Comparison of ENCODE assay signal across 28 mouse cellular contexts in the genomic region with DNA sequence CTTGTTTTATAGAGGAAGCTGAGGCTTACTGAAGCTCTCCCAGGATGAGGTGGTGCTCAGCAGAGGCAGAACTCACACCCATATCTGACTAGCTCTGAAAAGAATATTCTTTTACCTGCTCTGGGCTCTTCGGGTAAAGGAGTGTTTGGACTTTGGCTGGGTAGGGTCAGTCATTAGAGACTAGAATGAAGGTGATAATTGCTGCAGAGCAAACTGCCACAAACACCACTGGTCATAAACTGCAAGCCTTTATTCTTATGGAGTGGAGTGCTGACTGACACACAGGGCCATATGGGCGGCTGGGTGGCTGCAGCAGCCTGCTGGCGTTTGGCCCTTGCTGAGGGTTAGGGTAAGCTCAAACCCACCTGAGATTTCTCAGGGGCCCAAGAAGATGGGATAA. TPM values are rescaled to one million over a fixed set of nuclear protein-coding genes. Genes with fewer than 3 reads are reported as not detected.
DNase-seq lines count a peak whose midpoint lies in the region; ATAC-seq and TF ChIP-seq lines count a peak whose summit lies in the region.
"Had no signal": no experiment of that assay in that cellular context is flagged by ENCODE, and none has a peak within 500 bp of the region (broad histone marks: within the 10 kb centered on the region; RNA-seq: fewer than 3 reads in every experiment).

No protein-coding gene starts in this region.

- peak; percentile 24; the same call in 1 of the 2 replicates for ATAC-seq in stomach, embryonic 15.5 days (ENCODE audit: insufficient read depth, low FRiP score, low read depth)
- ATAC-seq in stomach, postnatal 0 days (ENCODE audit: low FRiP score, low TSS enrichment) = no peak
- ATAC-seq in intestine, embryonic 16.5 days = peak; percentile 92
- ATAC-seq in megakaryocyte progenitor cell, adult 5-6 weeks (replicated peaks; ENCODE audit: poor library complexity) = no peak
- ATAC-seq: activated CD4-positive, CD25-positive, alpha-beta regulatory T cell, adult 4 months; CD4-positive, CD25-positive, alpha-beta regulatory T cell, adult 4 months; forebrain, embryonic 13.5 days; Patski had no signal

- no peak overlapping the region for H3K9ac ChIP-seq in stomach, embryonic 15.5 days
- no peak overlapping the region for H3K9ac ChIP-seq in stomach, postnatal 0 days (ENCODE audit: low read length)
- H3K9ac ChIP-seq in intestine, embryonic 16.5 days (ENCODE audit: low read depth, low read length) = no peak overlapping the region
- H3K9ac ChIP-seq: embryonic facial prominence, embryonic 12.5 days; forebrain, embryonic 13.5 days had no signal

- H3K36me3 ChIP-seq in stomach, embryonic 15.5 days = no peaks in the 10 kb centered on the region
- no peaks in the 10 kb centered on the region for H3K36me3 ChIP-seq in stomach, postnatal 0 days (ENCODE audit: control insufficient read depth, insufficient read depth, low read length)
- no peaks in the 10 kb centered on the region for H3K36me3 ChIP-seq in intestine, embryonic 16.5 days (ENCODE audit: control insufficient read depth, insufficient read depth, low read length)
- H3K36me3 ChIP-seq: embryonic facial prominence, embryonic 10.5 days; embryonic facial prominence, embryonic 12.5 days; G1E had no signal

- no peaks in the 10 kb centered on the region for H3K9me3 ChIP-seq in stomach, embryonic 15.5 days
- no peaks in the 10 kb centered on the region for H3K9me3 ChIP-seq in stomach, postnatal 0 days (ENCODE audit: control insufficient read depth, low read length)
- no peaks in the 10 kb centered on the region for H3K9me3 ChIP-seq in intestine, embryonic 16.5 days (ENCODE audit: control insufficient read depth, low read length)
- H3K9me3 ChIP-seq: embryonic facial prominence, embryonic 10.5 days; embryonic facial prominence, embryonic 12.5 days; forebrain, embryonic 13.5 days; G1E had no signal

- DNase-seq in stomach, postnatal 0 days (ENCODE audit: low spot score) = no peak
- peak; percentile 77 for DNase-seq in large intestine, adult 2 months (ENCODE audit: low read depth, low spot score)
- no peak for DNase-seq in natural killer cell, adult 2 months (ENCODE audit: low spot score in 2 of 2)
- no peak for DNase-seq in heart, postnatal 4 days
- DNase-seq: adrenal gland, adult 8-10 months; adrenal gland, postnatal 14 days; adrenal gland, postnatal 36 days; B cell, adult 2 months; cerebellum, adult 11-12 months; cerebellum, adult 2 months; cerebellum, adult 9-10 months; cerebellum, postnatal 10 days; cerebellum, postnatal 25 days had no signal

- no peak for TF ChIP-seq CTCF in stomach, postnatal 0 days (IDR thresholded peaks at IDR 0.05; ENCODE audit: low read depth)

- no peak overlapping the region for H3K4me2 ChIP-seq in stomach, embryonic 15.5 days
- H3K4me2 ChIP-seq in stomach, postnatal 0 days (replicated peaks; ENCODE audit: low read depth) = no peak overlapping the region
- no peak overlapping the region for H3K4me2 ChIP-seq in intestine, embryonic 16.5 days (ENCODE audit: low read depth, low read length)
- H3K4me2 ChIP-seq: embryonic facial prominence, embryonic 12.5 days; forebrain, embryonic 13.5 days had no signal

- WGBS in stomach, embryonic 15.5 days = 67% methylated on average over 3 of the region's 3 CpGs
- 78% methylated on average over 3 of the region's 3 CpGs for WGBS in stomach, postnatal 0 days
- 44% methylated on average over 3 of the region's 3 CpGs for WGBS in intestine, embryonic 16.5 days
- 30% methylated on average over 3 of the region's 3 CpGs for WGBS in large intestine, adult 2 months

- H3K4me3 ChIP-seq in stomach, embryonic 15.5 days (replicated peaks) = no peak overlapping the region
- no peak overlapping the region for H3K4me3 ChIP-seq in stomach, postnatal 0 days (ENCODE audit: low read depth, low read length)
- H3K4me3 ChIP-seq in intestine, embryonic 16.5 days (ENCODE audit: low read length) = no peak overlapping the region
- H3K4me3 ChIP-seq: embryonic facial prominence, embryonic 10.5 days; embryonic facial prominence, embryonic 12.5 days; forebrain, embryonic 13.5 days had no signal

- H3K27me3 ChIP-seq in stomach, embryonic 15.5 days (replicated peaks) = no peaks in the 10 kb centered on the region
- no peaks in the 10 kb centered on the region for H3K27me3 ChIP-seq in stomach, postnatal 0 days (ENCODE audit: control insufficient read depth, insufficient read depth, low read length)
- H3K27me3 ChIP-seq in intestine, embryonic 16.5 days (replicated peaks; ENCODE audit: control insufficient read depth, insufficient read depth, low read length) = no peaks in the 10 kb centered on the region
- H3K27me3 ChIP-seq: embryonic facial prominence, embryonic 12.5 days; forebrain, embryonic 13.5 days; Patski had no signal

- no peaks in the 10 kb centered on the region for H3K4me1 ChIP-seq in stomach, embryonic 15.5 days
- no peaks in the 10 kb centered on the region for H3K4me1 ChIP-seq in stomach, postnatal 0 days (replicated peaks; ENCODE audit: control insufficient read depth, insufficient read depth)
- peaks cover 13% of the 10 kb centered on the region for H3K4me1 ChIP-seq in intestine, embryonic 16.5 days (ENCODE audit: control insufficient read depth, insufficient read depth, low read length)
- H3K4me1 ChIP-seq: embryonic facial prominence, embryonic 12.5 days; forebrain, embryonic 13.5 days had no signal

- TF ChIP-seq EP300 in stomach, postnatal 0 days (optimal IDR thresholded peaks at IDR 0.05) = no peak

- H3K27ac ChIP-seq in stomach, embryonic 15.5 days = no peak overlapping the region
- H3K27ac ChIP-seq in stomach, postnatal 0 days (replicated peaks) = no peak overlapping the region
- peak overlapping the region; percentile 71; the same call in 1 of the 2 replicates for H3K27ac ChIP-seq in intestine, embryonic 16.5 days (ENCODE audit: low read length)
- H3K27ac ChIP-seq: embryonic facial prominence, embryonic 10.5 days; embryonic facial prominence, embryonic 12.5 days; forebrain, embryonic 13.5 days had no signal

RNA-seq across cellular contexts. Expression of a gene that starts 46.0 kb away (rescaled TPM):
- 0.33 and 0.59 TPM in 2 replicates for polyA plus RNA-seq in stomach, embryonic 15.5 days (2015; fragmentation: Nextera tagmentation; extraction: Ambion mirVana)
- not detected in 2 replicates for polyA plus RNA-seq in stomach, postnatal 0 days (2015; fragmentation: Nextera tagmentation; extraction: Ambion mirVana)
- polyA plus RNA-seq in intestine, embryonic 16.5 days (2015; fragmentation: Nextera tagmentation; extraction: Ambion mirVana) = not detected in 2 replicates
- polyA plus RNA-seq in large intestine, adult 2 months (2012; rRNA removed) = not detected in 2 replicates
- total RNA-seq in heart, postnatal 4 days (2021) = not detected
- not detected in 2 replicates for total RNA-seq in megakaryocyte progenitor cell, adult 5-6 weeks (2015)
- total RNA-seq in megakaryocyte progenitor cell, adult 5-6 weeks (2017) = not detected in 2 replicates
- total RNA-seq: adrenal gland, adult 18-20 months; adrenal gland, adult 8-10 months; adrenal gland, postnatal 14 days; adrenal gland, postnatal 36 days; CH12.LX; G1E had no signal
- polyA plus RNA-seq: activated CD4-positive, CD25-positive, alpha-beta regulatory T cell, adult 4 months; CD4-positive, CD25-positive, alpha-beta regulatory T cell, adult 4 months; cerebellum, adult 2 months; cortical plate, adult 2 months; embryonic facial prominence, embryonic 10.5 days; embryonic facial prominence, embryonic 12.5 days; embryonic facial prominence, embryonic 14.5 days; forebrain, embryonic 11.5 days; forebrain, embryonic 13.5 days; G1E; Patski had no signal

Comparison
In these comparisons a context has a peak if more than half of its experiments do, and no peak if none do; other contexts are left out.
1. ATAC-seq: peak in stomach, embryonic 15.5 days (single experiment) and intestine, embryonic 16.5 days (single experiment); none in stomach, postnatal 0 days (single experiment) and megakaryocyte progenitor cell, adult 5-6 weeks (single experiment).